Mouse (Mus musculus): Measurements from ENCODE around the gene Phldb2.
A peak's percentile ranks its signal among the peaks of the same experiment; 100 is the strongest.

Phldb2 gene

DNA sequence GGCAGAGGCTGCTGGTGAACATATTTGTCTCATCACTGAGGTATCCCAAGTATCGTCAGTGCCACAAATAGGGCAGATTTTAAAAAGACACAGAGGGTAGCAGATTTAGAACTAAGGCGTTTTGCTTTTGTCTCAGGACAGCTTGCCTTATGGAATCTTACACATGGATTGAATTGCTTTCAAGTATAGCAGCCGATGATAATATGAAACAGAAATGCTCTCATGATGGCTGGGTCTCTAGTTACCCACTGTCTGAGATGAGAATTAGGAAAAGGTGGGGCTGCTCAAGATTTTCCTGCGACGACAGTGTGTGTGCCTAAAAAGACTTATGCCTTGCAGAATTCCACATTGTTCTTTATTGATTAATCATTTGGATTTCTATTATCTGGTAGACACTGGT is 58.4 kb downstream of the Phldb2 start:
- DNase-seq (ENCODE audit: inconsistent age in 2 of 2, low spot score in 1 of 2) = no peak

- peak in 1 of 2 experiments; percentile 75 for DNase-seq (ENCODE audit: inconsistent age in 2 of 2, low spot score in 1 of 2)
Measured at GRCm38 (mm10) chr16:45893796-45894195, 59.6 kb downstream of the Phldb2 start.

DNA sequence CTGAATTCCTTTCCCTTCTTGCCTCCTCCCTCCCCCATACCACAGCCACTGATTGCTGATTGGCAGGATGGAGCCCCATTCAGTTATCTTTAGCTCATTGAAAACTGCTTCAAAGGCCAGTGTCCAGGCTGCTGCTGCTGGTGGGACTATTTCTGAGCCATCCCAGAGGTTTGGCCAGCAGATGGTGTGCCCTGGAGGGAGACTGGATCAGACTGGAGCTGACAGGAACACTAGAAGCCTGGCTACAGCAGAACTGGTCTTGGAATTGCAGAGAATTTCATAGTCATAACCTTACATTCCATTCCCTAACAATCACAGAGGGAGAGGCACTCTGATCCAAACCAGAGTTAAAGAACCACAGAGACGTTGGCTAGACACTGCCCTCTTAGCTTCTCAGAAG is 60.5 kb downstream of the Phldb2 start:
- DNase-seq (ENCODE audit: inconsistent age in 2 of 2, low spot score in 1 of 2) = peak; percentile 23 to 73

- no peak for DNase-seq (ENCODE audit: inconsistent age in 2 of 2, low spot score in 1 of 2)
Measured at GRCm38 (mm10) chr16:45890471-45891200, 62.8 kb downstream of the Phldb2 start.

- DNase-seq (ENCODE audit: inconsistent age in 2 of 2, low spot score in 1 of 2) = no peak
Measured at GRCm38 (mm10) chr16:45889636-45890035, 63.8 kb downstream of the Phldb2 start.

DNA sequence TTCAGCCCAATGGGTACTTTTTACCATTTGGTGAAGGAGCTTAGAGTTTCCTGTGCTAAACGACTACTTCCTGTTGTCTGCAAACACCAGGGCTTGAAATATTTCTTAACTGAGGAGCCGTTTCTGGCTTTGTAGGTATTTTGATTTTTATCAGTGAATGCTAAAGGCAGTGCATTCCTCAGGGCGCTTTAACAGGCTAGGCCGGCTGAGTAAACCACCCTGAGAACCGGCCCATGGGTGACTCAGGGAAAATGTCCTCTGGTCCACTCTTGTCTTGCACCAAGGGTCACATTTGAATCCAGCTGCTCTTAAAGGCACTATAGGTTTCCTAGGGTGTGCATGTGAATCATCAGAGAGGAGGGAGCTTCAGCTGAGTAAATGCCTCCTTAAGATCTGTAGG is 66.8 kb downstream of the Phldb2 start:
- DNase-seq (ENCODE audit: inconsistent age in 2 of 2, low spot score in 1 of 2) = peak; percentile 17 to 64

GRCm38 (mm10) chr16:45884194-45884593 is 69.2 kb downstream of the Phldb2 start:
- DNase-seq (ENCODE audit: inconsistent age in 2 of 2, low spot score in 1 of 2) = no peak

GRCm38 (mm10) chr16:45881177-45881832 is 72.1 kb downstream of the Phldb2 start:
- no peak for DNase-seq (ENCODE audit: inconsistent age in 2 of 2, low spot score in 1 of 2)

- DNase-seq (ENCODE audit: inconsistent age in 2 of 2, low spot score in 1 of 2) = no peak
Measured at GRCm38 (mm10) chr16:45880101-45880751, 73.2 kb downstream of the Phldb2 start.

GRCm38 (mm10) chr16:45877739-45878138 is 75.7 kb downstream of the Phldb2 start:
- no peak for DNase-seq (ENCODE audit: inconsistent age in 2 of 2, low spot score in 1 of 2)

DNA sequence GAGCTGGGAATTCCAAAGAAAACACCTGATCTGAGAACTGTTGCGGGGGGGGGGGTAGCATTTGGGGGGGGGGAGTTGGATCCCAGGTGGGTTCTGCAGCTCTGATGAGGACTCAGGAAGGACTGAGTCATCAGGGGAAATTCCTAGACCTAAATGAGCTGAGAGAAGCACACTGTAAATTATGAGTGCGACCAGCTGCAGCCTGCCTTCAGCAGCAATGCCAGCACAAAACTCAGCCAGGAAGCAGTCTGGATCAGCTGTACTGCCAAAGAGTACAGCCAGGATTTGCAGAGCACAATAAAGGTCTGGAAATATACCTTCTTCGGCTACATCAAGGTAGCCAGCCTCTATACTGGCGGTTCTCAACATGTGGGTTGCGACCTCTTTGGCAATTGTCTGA is 76.2 kb downstream of the Phldb2 start:
- DNase-seq (ENCODE audit: inconsistent age in 2 of 2, low spot score in 1 of 2) = no peak

DNA sequence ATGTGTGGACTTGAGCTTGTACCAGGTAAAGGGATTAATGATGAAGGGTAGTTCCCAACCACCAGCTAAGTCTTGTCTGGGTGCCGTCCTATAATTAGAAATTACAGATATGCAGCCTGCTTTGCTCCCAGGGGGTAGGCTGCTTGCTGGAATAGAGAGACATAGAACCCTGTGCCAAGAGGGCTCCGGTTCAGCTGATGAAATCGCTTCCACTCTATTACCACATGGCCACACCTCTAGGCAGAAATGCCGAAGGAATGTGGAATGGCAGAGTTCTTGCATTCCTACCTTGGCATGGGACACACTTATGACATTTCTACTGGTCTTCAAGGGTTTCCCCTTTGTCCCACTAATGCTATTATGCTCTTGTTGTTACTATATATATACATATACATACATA is 80.0 kb downstream of the Phldb2 start:
- peak in 1 of 2 experiments; percentile 40 for DNase-seq (ENCODE audit: inconsistent age in 2 of 2, low spot score in 1 of 2)

GRCm38 (mm10) chr16:45871286-45871976 is 82.0 kb downstream of the Phldb2 start:
- peak; percentile 83 to 94 for DNase-seq (ENCODE audit: inconsistent age in 2 of 2, low spot score in 1 of 2)

DNA sequence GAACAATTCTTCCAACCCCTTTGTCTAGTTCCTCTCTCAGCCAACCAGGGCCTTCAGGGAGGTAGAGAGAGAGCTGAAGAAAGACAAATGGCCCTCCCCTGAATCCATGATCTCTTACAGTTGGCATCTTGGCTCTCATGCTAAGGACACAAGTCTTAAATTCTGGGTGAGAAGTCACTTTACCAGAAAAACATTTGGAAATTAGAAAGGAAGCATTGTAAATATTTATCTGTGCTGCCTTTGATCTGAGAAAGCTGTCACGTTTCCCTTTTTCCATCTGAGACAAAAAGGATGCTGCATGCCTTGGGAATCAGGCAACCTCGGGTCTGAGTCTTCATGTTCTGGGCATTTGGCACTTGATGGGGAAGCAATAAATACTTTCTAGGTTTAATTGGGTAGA is 82.7 kb downstream of the Phldb2 start:
- peak; percentile 4 to 26 for DNase-seq (ENCODE audit: inconsistent age in 2 of 2, low spot score in 1 of 2)

- no peak for DNase-seq (ENCODE audit: inconsistent age in 2 of 2, low spot score in 1 of 2)
Measured at GRCm38 (mm10) chr16:45869044-45869443, 84.4 kb downstream of the Phldb2 start.

- no peak for DNase-seq (ENCODE audit: inconsistent age in 2 of 2, low spot score in 1 of 2)
Measured at GRCm38 (mm10) chr16:45857277-45857863, 96.0 kb downstream of the Phldb2 start.

DNA sequence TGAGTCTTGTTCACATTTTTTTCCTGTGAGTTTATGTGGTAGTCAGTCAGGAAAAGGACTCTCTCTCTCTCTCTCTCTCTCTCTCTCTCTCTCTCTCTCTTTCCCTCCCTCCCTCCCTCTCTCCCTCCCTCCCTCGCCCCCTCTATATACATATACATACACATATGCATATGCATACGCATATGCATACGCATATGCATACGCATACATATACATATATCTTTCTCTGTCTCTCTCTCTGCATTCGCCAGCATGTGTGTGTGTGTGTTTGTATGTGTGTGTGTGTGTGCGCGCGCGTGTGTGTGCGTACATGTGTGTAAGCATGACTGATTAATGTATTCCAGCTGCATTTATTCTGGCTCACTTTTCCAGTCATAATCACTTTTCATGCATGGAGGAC is 98.9 kb downstream of the Phldb2 start:
- no peak for DNase-seq (ENCODE audit: inconsistent age in 2 of 2, low spot score in 1 of 2)

- no peak for DNase-seq (ENCODE audit: inconsistent age in 2 of 2, low spot score in 1 of 2)
Measured at GRCm38 (mm10) chr16:45849045-45849444, 104.4 kb downstream of the Phldb2 start.

DNA sequence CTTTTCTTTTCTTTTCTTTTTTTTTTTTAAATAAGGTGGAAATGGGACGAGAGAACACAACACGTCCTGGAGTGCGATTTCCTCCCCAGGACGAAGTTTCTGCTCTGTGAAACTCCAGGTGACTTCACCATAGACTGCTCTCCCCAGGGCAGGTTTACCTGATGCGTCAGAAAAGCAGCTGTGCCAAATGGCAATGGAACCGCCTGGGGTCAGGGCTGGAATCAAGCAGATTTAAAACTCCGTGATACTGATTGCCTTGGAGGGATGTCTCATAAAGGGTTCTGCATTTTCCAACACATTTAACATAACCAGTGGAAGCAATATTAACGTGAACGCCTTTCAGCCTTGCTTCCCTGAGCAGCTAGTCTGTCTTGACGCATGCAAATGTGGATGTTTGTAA is 108.5 kb downstream of the Phldb2 start:
- DNase-seq (ENCODE audit: inconsistent age in 2 of 2, low spot score in 1 of 2) = peak; percentile 33 to 81

DNA sequence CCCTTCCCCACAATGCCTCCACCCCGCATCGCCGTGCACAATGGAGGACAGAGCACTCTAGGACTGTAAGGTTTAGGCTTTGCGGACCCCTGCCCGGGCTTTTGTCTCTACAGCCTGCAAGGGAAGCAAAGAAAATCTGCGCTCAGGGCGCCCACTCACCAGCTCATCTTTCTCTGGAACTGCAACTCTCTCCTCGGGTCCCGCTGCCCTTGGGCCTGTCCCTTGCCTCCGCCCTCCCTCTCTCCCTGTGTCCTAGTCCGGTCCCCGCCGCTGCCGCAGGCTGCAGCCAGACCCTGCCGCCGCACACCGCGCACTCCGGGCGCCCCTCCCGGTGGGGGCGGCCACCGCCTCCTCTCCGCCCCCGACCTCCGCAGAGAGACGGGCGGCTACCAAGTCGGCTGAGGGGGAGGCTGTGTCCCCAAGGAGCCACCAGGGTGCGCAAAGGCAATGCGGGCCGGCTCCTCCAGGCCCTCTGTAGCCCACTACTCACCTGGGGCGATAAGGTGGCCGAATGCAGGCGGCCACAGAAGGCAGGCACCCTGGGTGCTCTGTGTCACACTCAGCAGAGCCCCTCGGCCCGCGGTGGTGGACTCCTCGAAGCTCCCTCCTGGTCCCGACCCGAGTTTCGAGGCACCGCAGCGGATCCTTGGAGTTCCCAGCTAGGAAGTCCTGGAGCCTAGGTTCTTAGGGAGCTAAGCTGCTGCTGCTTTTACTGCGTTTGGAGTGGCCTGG is 109.2 kb downstream of the Phldb2 start:
- DNase-seq (ENCODE audit: inconsistent age in 2 of 2, low spot score in 1 of 2) = peak; percentile 91 to 97

Data from adrenal gland, adult (tissue).